Mouse (Mus musculus): ENCODE data around the gene Olfr763.
"Not testable (repeated sequence)": the region's sequence is repeated elsewhere in the genome, so short reads cannot be mapped to it uniquely, and the experiment has no call there.

The Olfr763 gene

GRCm38 (mm10) chr10:129049898-129050297, 39.3 kb downstream of the Olfr763 start, which contains the start of gene Olfr765:
Olfr765 (minus strand) TSS chr10:129049998.
- DNase-seq = not testable (repeated sequence)

All from kidney, postnatal 4 days (tissue).